Mouse (Mus musculus): ENCODE measurements around the gene Pigs.

- TF ChIP-seq CTCF (IDR thresholded peaks at IDR 0.05; ENCODE audit: borderline replicate concordance, control insufficient read depth, extremely low read depth, insufficient read depth, low read length, poor library complexity) (no peak), POLR2A (IDR thresholded peaks at IDR 0.05; ENCODE audit: control insufficient read depth, extremely low read depth, insufficient read depth, low read length, poor library complexity) (no peak)
Observed at GRCm38 (mm10) chr11:78349441-78350358, 21.5 kb downstream of the Pigs start.

Data from thymus, adult 2 months (tissue).